Mouse (Mus musculus) kidney, adult 18-20 months (tissue): ENCODE data around the gene Nolc1.

ENCODE experiments used
- DNase-seq: peaks from one replicate; pipeline ENCODE4 v3.0.0; 2021

The Nolc1 gene

DNA sequence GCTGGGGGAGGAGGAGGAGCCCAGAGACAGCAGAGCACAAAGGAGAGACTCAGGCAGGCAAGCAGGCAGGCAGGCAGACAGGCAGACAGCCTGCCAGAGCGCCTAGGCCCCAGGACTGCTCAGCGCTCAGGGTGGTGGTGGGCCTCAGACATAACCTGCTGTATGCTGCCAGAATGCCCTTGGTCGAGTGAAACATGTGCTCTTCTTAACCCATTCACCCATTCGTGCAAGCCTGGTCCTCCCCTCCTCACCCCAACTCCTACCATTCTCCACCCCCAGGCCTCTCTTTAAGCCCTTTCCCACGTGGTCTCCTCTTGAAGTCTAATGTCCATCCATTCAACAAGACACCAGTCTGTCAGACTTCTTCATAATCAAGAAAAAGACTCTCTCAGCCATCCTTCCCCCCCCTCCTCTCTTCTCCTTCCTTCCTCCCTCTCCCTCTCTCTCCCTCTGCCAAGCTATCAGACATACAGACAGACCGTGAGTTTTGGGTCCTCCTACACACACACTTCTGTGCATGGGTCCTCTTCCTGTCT, 33.1 kb upstream of the Nolc1 start:
- DNase-seq: no peak

DNA sequence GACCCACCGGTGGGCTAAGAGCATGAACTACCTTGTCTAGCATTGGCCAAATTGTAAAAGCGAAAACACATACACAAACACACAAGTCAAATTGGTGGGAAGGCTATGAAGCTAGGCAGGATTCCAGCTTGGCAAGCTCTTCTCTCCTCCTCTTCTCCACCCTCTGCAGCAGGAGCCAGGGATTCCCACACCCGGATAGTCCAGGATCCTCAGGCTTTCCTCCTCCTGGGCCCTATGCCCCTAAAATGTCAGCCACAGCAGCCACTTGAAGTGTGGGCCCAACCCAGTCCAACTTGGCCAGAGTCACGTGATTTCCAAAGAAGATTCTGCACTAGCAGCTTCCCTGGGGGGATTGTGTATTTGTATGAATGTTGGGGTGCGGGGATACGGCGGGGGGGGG, 32.3 kb upstream of the Nolc1 start:
- DNase-seq: no peak

DNA sequence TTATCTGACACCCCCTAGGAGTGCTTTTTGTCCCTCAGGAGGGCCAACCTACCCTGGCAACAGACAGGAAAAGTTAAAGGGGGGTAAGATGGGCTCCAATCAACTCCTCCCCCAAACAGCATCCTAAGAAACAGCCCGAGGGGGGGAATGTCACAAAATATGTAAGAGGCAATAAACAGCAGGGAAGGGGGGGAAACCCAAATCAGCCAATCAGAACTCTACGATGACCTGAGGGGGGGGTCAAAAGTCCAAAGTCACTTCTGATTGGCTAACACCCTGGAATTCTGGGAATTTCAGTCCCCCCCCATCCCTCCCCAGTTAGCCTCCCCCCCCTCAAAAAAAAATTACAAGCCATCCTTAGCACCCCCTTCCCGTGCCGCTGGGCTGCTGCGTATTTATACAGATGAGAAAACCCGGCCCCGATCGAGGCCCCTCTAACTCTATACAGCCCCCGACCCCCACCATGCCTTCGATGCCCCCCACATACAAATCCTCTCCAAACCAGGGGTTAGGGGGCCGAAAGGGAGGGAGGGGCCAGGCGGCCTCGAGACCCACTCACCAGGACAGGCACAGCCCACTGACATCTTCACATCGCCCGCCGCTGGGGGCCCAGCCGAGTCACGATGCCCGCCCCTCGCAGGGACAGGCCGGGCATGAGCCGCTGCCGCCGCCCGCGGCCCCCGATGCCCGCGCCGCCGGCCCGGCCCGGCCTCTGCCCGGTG, 31.2 kb upstream of the Nolc1 start, which contains the start of gene Pprc1:
Gene Pprc1 (plus strand): TSS at position 616 of the 722 bp plus-strand sequence.
- peak; percentile 48 for DNase-seq

DNA sequence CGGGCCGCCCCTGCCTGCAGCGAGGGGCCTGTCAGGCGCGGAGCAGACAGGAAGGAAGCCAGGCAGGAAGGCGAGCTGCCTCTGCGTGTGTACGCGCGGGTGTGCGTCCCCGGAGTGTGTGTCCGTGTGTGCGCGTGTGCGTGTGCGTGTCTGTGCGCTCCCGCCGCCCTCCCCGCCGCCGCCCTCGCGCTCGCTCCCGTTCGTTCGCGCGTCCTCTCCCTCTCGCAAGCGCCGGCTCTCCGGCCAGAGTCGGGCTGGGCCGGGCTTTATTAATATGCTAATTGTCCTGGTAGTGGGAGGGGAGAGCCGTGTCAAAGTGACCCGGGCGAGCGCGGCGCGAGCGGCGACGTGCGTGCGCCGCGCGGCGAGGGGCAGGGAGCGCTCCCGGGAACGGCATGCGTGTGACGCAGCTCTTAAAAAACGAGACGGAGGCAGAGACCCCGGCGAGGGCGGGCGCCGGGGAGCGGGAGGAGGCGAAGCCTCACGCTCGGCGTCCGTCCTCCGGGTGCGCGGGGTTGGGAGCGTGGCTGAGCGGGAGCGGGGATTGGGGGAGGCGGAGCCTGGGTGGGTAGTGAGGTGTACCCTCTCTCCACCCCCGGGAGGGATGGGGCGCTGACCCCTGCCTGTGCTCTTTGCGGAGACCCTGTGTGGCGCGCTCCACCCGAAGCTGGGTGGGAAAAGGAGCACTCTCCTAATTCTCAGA, 30.5 kb upstream of the Nolc1 start, which contains the start of gene Ldb1:
Gene Ldb1 (minus strand): TSS at position 222 of the 703 bp plus-strand sequence.
- DNase-seq: peak; percentile 90

DNA sequence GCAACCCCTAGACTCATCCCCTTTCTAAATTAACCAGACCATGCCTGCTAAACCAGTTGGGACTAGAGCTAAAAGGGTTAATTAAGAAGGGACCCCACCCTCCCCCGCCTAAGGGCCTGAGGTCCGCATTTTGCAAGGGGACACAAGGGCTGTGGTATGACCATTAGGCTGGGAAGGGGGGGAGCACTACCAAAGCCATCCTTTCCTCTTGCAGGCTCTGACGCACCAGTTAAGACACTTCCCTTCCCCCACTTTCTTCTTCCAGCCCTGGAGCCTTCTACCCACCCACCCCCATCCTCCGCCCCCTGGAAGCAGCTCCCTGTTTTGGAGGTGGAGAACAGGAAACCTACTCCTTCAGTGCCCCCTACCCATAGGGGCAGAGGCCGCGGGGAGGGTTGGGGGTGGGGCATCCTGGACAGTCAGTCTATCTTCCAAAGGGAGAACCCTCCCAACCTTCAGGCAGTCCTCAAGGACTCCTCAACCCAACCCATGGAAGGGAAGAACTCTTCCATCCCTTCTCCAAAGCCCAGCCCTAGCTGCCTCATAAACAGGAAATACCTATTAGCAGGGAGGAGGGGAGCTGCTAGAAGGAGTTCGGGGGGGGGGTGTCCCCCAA, 29.9 kb upstream of the Nolc1 start:
- DNase-seq: no peak

DNA sequence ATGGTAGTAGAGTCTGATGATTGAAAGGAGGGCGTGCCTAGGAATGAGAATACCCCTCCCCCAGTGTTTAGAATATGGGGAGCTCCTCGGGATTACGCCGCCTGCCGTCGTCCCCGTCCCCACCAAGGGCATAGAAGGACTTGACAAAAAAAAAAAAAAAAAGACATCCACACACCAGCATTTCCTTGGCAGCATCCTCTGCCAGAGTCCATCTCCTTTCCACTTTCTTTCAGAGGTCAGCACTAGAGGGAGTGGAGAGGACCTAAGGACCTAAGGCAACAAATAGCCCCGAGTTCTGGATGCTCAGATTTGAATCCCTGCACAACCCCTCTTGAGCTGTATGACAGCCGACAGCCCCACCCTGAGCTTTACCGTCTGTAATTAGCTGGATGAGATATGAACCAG, 29.0 kb upstream of the Nolc1 start:
- no peak for DNase-seq

DNA sequence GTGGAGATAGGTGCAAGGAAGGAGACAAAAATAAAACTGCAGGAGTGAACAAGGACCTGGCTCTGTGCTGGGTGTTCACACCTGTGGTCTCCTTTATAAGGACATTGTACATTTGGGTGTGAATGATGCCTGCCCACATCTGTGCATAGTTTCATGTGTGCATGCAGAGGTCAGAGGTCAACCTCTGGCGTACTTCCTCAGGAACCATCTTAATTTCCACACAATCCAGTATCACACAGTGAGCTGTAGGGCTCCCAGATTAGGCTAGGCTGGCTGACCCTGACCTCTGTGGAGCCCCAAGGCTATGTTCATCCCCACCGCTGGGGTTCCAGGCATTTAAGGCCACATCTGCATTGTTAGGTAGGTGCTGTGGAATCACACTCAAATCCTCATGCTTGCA, 28.2 kb upstream of the Nolc1 start:
- no peak for DNase-seq

DNA sequence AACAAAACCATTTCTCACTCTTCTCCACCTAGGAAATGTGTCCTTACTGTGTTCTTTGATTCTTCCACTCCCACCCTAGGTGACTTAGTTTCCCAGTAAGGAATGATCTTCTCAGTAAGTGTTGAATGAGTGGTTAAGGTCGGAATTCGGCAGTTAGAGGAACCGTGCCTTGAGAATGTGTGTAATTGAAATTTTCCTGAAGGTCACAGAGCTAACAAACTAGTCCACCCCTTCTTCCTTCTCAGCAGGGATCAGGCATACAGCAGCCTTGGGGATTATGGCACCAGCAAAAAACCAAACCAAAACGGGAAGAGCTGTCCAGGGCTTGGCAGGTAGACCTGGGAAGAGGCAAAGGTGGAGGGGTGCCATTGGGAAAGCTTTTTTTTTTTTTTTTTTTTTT, 26.5 kb upstream of the Nolc1 start:
- no peak for DNase-seq

DNA sequence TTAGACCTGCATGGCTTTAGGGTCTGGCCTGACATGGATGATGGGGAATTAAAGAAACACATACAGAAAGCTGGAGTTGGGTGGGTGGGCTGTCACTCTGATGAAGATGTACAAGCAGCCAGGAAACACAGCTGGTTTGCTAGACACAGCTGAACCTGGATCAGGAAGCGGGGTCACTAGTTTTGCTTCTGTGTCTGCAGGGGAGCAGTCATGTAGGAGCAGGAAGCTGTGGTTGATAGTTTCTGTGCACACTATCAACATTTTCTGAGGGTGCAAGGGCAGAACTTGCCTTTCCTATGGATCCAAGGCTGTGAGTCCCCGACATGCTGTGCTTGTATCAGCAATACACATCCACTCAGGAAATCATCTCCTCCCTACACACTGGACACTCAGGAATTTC, 25.2 kb upstream of the Nolc1 start:
- DNase-seq: no peak

DNA sequence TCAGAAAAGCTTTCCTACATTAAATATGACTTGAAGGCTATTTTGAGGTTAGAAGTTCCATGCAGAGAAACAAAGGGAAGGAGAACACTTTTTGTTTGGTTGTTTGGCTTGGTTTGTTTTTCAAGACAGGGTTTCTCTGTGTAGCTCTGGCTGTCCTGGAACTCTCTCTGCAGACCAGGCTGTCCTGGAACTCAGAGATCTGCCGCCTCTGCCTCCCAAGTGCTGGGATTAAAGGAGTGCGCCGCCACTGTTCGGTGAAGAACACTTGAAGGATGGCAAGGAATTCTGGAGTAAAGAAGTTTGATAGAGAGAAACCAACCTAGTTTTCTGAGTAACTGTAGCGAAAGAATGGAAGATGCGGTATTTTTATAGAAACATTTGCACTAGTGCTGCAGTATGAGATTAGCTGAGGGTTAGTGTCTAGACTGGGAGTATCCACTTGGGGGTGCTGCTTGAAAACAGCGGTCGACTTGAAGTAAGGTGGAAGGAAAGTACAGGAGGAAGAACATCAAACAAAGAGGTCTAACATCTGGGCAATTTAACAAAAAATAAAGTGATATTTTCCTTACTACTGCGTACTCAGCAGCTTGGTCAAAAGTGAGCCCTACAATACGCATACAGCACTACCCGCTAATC, 19.8 kb upstream of the Nolc1 start:
- DNase-seq: no peak

DNA sequence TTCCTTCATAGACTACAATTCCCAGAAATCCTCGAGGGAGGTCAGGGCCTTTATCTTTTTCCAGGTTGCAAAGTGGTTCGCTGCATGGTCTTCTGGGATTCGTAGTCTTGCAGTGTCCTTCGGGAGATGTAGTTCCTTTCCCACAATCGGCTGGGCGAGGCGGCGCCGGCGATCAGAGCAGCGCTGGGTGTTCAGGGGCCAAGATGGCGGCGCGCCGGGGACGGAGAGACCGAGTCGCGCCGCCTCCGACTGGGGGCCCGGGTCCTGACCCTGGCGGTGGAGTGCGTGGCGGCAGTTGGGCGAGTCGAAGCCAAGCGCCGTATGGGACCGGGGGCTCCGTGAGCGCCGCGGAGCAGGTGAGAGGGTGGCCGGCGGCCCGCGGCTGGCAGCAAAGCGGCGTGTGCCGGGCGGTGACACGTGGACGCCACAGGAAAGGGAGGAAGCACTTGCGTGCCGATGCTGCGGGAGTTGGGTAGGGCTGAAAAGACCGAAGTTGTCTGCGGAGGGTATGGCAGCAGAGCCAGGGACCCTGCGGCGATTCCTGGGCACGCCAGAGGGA, 19.2 kb upstream of the Nolc1 start:
- peak; percentile 92 for DNase-seq

DNA sequence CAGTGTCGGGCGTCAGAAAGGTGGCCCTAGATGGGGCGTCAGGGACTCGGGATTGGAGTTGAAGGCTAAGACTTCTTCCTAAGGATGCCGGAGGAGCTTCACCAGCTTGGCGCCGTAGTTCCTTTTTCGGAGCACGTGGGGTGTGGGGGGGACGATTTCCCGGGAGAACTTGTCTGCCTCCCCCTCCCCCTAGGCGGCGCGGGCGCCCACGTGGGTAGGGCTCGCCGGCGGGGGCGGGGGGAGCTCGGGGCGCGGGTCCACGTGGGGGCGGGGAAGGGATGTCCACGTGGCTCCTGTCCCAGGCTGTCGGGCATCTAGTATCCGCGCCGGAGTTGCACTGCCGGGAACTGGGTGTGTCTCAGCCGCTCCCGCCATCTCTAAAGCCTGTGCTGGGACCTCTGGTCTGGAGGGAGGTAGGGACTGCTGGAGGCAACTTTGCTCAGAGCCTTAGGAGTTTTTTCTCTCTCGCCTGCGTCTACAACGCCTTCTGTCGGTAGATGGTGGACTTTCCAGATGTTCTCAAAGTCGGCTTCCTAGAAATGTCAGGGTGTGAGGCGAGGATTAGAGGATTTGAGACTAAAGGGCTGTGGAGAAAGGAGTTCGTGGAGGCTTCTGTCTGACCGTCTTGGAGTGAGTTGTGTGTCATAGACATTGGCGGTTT, 18.6 kb upstream of the Nolc1 start:
- DNase-seq: peak; percentile 83

DNA sequence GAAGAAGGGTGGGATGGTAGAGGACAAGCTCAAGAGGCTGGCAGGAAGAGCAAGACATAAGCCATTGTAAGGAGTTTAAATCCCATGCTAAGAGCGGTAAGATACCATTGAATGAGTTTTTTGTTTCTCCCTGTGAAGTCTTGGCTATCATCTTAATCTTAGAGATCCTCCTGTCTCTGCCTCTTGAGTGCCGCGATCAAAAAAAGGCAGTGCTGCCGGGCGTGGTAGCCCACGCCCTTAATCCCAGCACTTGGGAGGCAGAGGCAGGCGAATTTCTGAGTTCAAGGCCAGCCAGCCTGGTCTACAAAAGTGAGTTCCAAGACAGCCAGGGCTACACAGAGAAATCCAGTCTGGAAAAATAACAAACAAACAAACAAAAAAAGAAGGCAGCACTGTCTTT, 17.2 kb upstream of the Nolc1 start:
- no peak for DNase-seq

DNA sequence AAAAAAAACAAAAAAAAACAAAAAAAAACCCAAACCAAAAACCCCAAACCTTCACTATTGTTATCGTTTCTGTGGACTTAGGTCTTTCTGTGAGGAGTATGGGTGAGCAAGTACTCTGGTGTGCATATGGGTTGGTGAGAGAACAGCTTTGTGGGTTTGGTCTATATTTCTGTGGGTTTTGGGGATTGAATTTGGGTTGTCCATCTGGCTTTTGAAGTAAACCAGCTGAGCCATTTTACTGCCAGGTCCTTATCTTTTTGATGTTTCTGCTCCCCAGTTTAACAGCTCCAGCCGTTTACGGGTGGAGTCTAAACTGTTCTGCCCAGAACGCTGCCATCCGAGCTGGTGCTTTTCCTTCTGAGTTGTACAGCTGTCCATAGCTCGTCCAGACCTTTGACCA, 14.8 kb upstream of the Nolc1 start:
- DNase-seq: no peak

DNA sequence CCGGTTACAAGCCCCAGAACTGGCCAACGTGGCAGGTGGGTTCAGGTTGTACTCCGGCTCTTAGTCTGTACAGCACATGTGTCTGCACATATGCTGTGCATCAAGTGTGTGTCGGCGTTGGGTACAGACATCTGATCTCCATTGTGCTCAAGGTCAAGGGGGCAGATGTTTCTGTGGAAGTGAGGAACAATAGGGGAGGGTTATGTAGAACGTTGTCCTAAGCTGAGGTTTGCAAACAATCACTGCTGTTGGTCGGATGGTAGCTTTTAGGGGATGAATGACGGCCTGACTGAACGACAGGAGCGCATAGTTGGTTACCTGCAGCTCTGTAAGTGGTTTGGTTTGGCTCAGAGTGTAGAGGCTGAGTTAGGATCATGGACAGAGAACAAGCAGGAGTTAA, 7.6 kb upstream of the Nolc1 start:
- DNase-seq: no peak

DNA sequence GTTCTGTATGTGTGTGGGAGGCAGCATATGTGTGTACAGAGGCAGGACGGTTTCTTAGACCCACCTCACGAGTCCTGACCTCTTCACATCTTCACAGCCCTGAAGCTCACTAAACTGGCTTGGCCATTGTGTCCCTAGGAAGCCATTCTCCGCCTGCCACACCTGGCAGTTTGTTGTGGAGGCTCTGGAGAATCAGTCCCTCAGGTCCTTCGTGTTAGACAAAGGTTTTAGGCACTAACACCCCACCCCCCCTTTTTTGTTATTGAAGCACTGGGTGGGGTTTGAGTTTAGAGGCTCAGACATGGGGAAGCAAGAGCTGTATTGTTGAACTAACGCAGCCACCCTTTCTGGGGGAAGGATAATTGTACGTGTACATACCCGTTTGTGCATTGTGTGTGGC, 2.4 kb upstream of the Nolc1 start:
- DNase-seq: no peak

DNA sequence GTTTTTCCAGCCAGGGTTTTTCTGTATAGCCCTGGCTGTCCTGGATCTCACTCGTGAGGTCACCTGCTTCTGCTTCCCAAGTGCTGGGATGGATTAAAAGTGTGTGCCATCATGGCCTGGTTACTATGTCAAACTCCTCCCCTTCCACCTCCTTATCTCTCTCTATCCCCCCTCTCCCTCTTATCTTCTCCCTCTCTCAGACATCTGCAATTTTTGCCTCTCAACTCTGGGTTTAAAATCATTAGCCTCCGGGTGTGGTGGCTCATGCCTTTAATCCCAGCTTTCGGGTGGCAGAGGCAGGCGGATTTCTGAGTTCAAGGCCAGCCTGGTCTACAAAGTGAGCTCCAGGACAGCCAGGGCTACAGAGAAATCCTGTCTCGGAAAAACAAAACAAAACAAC, 1.4 kb upstream of the Nolc1 start:
- DNase-seq: no peak

DNA sequence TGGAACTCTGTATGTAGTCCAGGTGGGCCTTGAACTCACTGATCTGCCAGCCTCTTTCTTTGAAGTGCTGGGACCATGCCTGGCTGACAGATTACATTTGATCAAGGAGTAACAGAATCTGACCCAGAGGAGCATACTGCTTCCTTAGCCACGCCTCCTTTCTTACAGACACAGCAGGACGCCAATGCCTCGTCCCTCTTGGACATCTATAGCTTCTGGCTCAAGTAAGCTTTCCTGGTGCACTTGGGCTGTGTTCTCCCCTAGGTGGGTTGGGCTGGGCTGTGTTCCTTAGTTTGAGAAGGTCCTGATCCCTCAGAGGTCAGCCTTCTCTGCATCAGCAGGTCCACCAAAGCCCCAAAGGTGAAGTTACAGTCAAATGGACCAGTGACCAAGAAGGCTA, 2.9 kb downstream of the Nolc1 start:
- no peak for DNase-seq

DNA sequence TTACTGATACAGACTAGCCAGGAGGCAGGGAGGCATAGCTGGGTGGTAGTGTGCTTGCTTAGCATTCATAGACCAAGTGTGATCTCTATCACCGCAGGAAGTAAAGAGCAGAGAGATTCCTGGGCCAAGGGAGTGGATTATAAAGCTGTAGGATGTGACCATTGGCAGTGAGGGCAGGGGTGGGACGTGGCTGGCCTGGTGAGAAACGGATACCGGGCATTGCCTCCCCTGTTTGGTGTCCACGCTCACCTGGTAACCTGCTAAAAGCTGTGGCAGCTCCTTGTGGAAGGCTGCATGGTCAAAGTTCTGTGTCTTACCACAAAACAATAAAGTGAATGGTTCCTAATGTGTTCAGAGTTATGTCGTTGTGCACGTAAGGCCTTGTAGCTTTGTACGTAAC, 9.5 kb downstream of the Nolc1 start:
- no peak for DNase-seq

DNA sequence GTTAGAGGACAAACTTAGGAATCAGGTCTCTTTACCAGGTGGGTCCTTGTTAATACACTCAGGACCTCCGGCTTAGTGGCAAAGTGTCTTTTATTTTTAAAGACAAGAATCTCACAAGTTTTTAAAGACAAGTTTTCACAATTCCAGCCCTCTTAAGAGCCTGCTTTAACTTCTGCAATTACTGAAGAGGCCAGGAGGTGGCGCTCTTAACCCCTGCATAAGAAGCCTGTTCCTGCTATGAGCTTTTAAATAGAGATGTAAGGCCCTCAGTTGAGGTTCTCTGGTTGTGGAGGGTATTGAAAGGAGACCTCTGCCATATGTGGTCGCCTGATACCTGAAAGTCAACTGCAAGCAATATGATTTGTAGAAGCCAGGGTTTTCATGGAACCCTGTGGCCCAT, 10.7 kb downstream of the Nolc1 start:
- DNase-seq: peak; percentile 53

DNA sequence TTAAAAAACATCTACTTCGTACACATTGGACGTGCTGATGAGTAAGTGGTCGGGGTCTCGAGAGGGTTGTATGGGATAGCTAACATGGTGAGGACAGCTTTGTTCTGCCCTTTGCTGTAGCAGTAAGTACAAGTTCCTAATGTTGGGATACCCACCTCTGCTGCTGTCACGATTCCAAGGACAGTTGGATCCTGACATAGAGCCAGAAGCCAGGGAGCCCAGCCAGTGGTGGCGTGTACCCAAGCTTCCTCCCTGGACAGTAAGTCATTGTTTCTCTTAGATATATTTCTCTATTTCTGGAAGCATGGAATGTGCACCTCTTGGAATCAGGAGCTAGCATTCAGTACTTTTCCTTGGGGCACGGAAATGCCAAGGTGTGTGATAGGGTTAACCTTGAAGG, 12.2 kb downstream of the Nolc1 start:
- DNase-seq: no peak

DNA sequence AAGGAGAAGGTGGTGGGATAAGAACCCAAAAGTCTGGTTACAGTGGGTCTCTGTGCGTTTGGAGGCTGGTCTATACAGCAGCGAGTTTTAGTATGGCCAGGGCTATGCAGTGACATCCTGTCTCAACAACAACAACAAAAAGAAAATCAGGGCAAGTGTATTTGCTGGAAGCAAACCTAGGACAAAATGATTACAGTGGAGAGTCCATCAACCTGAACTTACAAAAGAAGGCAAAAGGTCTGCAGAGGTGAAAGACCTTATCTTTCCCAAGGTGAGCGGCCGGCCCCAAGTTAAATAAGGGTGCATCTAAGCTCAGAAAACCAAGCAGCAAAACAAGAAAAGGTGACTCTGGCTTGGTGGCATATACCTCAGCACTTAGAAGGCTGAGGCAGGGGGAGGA, 16.0 kb downstream of the Nolc1 start:
- DNase-seq: no peak

DNA sequence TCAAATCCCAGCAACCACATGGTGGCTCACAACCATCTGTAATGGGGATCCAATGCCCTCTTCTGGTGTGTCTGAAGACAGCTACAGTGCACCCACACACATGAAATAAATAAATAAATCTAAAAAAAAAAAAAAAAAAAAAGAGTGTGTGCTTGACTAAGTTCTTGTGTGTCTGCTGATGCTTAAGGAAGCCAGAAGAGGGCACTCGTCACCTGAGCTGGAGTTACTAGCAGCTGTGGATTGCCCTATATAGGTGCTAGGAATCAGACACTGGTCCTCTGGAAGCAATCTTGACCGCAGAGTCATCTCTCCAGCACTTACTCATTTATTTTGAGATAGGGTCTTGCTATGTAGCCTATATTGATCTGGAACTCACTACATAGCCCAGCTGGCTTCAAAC, 18.5 kb downstream of the Nolc1 start:
- DNase-seq: no peak
